Mouse (Mus musculus) megakaryocyte, embryonic 14.5 days (primary cell): ENCODE measurements around the gene Sacs.

Source experiments
- FLI1 ChIP-seq: IDR thresholded peaks from 2 replicates; pipeline ENCODE4 v1.6.1; 2012; ENCODE audit warnings: low read length, inconsistent platforms, mixed read lengths
- GATA1 ChIP-seq: IDR thresholded peaks from 3 replicates; pipeline ENCODE4 v1.6.1; 2012; ENCODE audit warnings: mixed read lengths, low read length, inconsistent platforms, borderline replicate concordance

- TF ChIP-seq GATA1 (no peak), FLI1 (no peak)
Measured at GRCm38 (mm10) chr14:61259084-61259483, 120.8 kb downstream of the Sacs start.
